Mouse (Mus musculus): ENCODE results near the gene Itpripl2. TPM values are rescaled to one million over a fixed set of nuclear protein-coding genes. Genes with fewer than 3 reads are reported as not detected.

The Itpripl2 gene
- 4.1 and 4.9 TPM in 2 replicates for polyA plus RNA-seq (2015; fragmentation: Nextera tagmentation; extraction: Ambion mirVana)

DNA sequence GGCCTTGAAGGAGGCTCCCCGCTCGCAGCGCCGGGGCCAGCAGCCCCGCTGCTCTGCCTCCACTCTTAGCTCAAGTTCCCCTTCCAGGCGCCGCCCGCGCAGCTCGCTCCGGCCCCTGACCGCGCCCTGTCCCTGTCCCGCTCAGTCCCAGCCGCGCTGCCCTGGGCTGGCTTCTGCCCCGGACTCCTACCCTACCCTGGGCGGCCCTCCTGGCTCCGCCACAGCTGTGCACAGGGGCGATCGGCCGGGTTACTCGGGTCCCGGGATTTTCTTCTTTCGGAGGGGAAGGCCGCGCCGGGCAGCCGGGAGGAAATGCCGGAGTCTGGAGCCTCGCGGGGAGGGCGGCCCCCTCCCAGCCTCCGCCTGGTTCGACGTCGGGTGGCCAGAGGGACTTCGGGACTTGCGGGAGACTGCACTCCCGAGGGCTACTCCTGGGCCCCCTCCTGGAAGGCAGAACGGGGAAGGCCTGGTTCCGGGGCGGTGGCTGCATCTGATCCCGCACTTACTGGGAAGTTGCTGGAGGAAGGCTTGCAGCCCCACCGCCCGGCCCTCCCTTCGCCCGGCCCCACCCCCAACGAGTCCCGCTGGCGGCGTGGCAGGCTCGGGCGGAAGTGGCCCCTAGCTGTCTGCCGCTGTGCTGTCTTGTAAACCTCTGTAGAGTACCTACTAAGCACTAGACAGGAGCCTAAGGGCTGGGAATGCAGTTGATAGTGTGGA, at the start of gene Itpripl2:
TSS of gene Itpripl2 (minus strand) at position 545 of the 717 bp plus-strand sequence.
- peak within 1 kb of the TSS; percentile 72 for H3K27ac ChIP-seq (ENCODE audit: low read length)
- under 1% methylated on average over 55 of the region's 55 CpGs for WGBS
- peak within 1 kb of the TSS; percentile 82 for H3K9ac ChIP-seq (ENCODE audit: low read length)
- H3K9me3 ChIP-seq (replicated peaks; ENCODE audit: control insufficient read depth, low read length), result no peaks in the 10 kb centered on the region
- peaks cover 23% of the 10 kb centered on the region for H3K4me1 ChIP-seq (ENCODE audit: control insufficient read depth, insufficient read depth, low read length)
- H3K4me2 ChIP-seq (ENCODE audit: low read depth, low read length), result peak within 1 kb of the TSS; percentile 67
- peak within 1 kb of the TSS; percentile 58 for H3K4me3 ChIP-seq (ENCODE audit: low read length)
- H3K36me3 ChIP-seq (ENCODE audit: control insufficient read depth, insufficient read depth), result no peaks in the 10 kb centered on the region
- ATAC-seq (replicated peaks; ENCODE audit: extremely low read depth, insufficient read depth, low FRiP score), result peak; percentile 73
- H3K27me3 ChIP-seq (ENCODE audit: control insufficient read depth, insufficient read depth, low read length), result peaks cover 15% of the 10 kb centered on the region

DNA sequence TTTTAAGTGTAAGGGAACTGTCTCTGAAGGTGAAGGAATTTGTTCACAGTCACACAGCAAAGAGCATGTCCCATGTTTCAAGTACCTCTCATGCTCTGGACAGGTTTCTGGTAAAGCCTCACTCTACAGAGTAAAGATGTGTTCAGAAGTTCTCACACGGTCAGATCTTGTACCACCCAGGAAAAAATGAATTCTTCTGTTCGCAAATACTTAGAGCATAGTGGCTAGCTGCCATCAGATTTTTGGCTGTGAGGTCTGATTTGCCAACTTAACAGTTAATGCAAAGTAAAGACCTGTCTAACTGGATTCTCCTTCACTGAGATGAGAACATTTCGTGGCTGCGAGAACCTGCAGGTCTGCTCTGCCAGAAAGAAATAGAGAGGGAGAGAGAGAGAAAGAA, 43.3 kb upstream of the Itpripl2 start:
- WGBS, result 71% methylated on average over 4 of the region's 4 CpGs
- H3K4me2 ChIP-seq (ENCODE audit: low read depth, low read length), result no peak overlapping the region
- H3K4me3 ChIP-seq (ENCODE audit: low read length), result no peak overlapping the region

DNA sequence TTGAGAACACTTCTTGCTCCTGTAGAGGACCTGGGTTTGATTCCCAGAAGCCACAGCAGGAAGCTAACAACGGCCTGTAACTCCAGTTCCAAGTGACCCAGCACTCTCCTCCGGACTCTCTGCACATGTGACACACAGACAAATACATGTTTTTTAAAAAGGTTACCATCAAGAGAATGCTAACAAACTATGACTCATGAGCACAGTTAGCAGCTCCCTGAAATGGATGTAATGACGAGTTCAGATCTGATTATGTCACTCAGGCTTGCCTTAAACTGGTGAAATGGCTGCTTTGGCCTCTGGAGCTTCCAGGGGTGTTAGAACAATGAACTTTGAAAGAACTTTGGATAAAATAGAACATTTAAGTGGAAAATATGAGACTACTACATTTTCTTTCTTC, 42.6 kb upstream of the Itpripl2 start:
- Histone ChIP-seq H3K27ac (ENCODE audit: low read length) (no peak overlapping the region), H3K4me1 (ENCODE audit: control insufficient read depth, insufficient read depth, low read length) (no peaks in the 10 kb centered on the region), H3K4me3 (ENCODE audit: low read length) (no peak overlapping the region), H3K36me3 (ENCODE audit: control insufficient read depth, insufficient read depth) (no peaks in the 10 kb centered on the region; the same call in 1 of the 2 replicates), H3K27me3 (ENCODE audit: control insufficient read depth, insufficient read depth, low read length) (no peaks in the 10 kb centered on the region), H3K9ac (ENCODE audit: low read length) (no peak overlapping the region), H3K9me3 (replicated peaks; ENCODE audit: control insufficient read depth, low read length) (no peaks in the 10 kb centered on the region), H3K4me2 (ENCODE audit: low read depth, low read length) (no peak overlapping the region)
- 68% methylated on average over 3 of the region's 3 CpGs for WGBS
- no peak for ATAC-seq (replicated peaks; ENCODE audit: extremely low read depth, insufficient read depth, low FRiP score)

More for the DNA sequence above, 43.3 kb upstream of the Itpripl2 start:
- no peaks in the 10 kb centered on the region for H3K36me3 ChIP-seq (ENCODE audit: control insufficient read depth, insufficient read depth)
- H3K9ac ChIP-seq (ENCODE audit: low read length), result no peak overlapping the region
- no peaks in the 10 kb centered on the region for H3K9me3 ChIP-seq (replicated peaks; ENCODE audit: control insufficient read depth, low read length)
- H3K27me3 ChIP-seq (ENCODE audit: control insufficient read depth, insufficient read depth, low read length), result no peaks in the 10 kb centered on the region
- ATAC-seq (replicated peaks; ENCODE audit: extremely low read depth, insufficient read depth, low FRiP score), result no peak
- no peak overlapping the region for H3K27ac ChIP-seq (ENCODE audit: low read length)
- H3K4me1 ChIP-seq (ENCODE audit: control insufficient read depth, insufficient read depth, low read length), result no peaks in the 10 kb centered on the region

DNA sequence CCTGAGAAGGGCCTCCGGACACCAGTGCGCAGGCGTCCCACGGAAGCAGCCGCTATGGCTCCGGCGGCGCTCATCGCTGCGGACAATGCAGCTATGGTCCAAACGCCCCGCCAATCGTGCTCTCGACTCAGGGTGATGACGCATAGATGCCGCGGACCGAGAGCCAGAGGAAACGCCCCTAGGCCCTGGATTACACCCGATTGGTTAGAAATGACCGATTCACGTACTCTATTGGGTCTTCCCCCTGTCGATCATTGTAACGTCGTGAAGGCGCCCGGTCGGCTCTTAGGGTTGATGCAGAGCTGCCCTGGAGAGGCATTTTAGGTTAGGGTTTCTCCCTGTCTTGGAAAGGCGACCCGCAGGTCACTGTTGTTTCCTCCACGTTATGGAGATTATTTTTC, 41.4 kb upstream of the Itpripl2 start, which contains the start of gene Coq7:
TSS of gene Coq7 (minus strand) at position 179 of the 401 bp plus-strand sequence.
- H3K4me2 ChIP-seq (ENCODE audit: low read depth, low read length), result peak within 1 kb of the TSS; percentile 67
- peak within 1 kb of the TSS; percentile 89 for H3K9ac ChIP-seq (ENCODE audit: low read length)
- ATAC-seq (replicated peaks; ENCODE audit: extremely low read depth, insufficient read depth, low FRiP score), result peak; percentile 100

DNA sequence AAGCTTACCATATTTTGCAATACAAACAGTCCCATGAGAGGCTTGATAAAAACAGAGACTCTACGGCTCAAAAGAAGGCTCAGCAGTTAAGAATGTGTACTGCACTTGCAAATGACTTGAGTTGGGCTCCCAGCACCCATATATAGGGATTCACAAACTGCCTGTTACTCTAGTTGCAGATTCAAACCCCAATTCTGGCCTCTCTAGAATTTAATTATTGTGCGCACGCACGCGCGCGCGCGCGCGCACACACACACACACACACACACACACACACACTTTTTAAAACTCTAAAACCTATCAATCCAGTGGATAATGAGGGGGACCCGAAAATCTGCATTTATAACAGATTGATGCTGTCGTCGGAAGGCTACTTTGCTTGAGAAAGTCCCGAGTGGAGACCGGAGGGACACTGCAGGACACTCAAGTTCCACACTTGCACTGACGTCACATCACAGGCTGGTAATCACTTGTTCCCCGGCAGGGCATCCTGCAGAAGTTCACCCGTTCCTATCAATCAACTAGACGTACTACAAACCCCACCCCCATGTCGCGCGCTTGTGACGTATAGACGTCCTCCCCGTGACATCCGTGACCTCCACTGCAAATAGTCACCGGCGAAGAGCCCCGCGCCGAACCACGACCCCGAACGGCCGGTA, 40.9 kb upstream of the Itpripl2 start:
- no peaks in the 10 kb centered on the region for H3K4me1 ChIP-seq (ENCODE audit: control insufficient read depth, insufficient read depth, low read length)
- H3K36me3 ChIP-seq (ENCODE audit: control insufficient read depth, insufficient read depth), result peaks cover 1% of the 10 kb centered on the region; the same call in 1 of the 2 replicates
- H3K4me2 ChIP-seq (ENCODE audit: low read depth, low read length), result peak overlapping the region; percentile 67
- no peaks in the 10 kb centered on the region for H3K27me3 ChIP-seq (ENCODE audit: control insufficient read depth, insufficient read depth, low read length)
- no peaks in the 10 kb centered on the region for H3K9me3 ChIP-seq (replicated peaks; ENCODE audit: control insufficient read depth, low read length)
- peak overlapping the region; percentile 73 for H3K4me3 ChIP-seq (ENCODE audit: low read length)
- H3K9ac ChIP-seq (ENCODE audit: low read length), result peak overlapping the region; percentile 89
- ATAC-seq (replicated peaks; ENCODE audit: extremely low read depth, insufficient read depth, low FRiP score), result peak; percentile 92
- peak overlapping the region; percentile 97 for H3K27ac ChIP-seq (ENCODE audit: low read length)
- under 1% methylated on average over 36 of the region's 36 CpGs for WGBS

More for the DNA sequence above, 41.4 kb upstream of the Itpripl2 start, which contains the start of gene Coq7:
- Histone ChIP-seq H3K9me3 (replicated peaks; ENCODE audit: control insufficient read depth, low read length) (no peaks in the 10 kb centered on the region), H3K4me3 (ENCODE audit: low read length) (peak within 1 kb of the TSS; percentile 73), H3K4me1 (ENCODE audit: control insufficient read depth, insufficient read depth, low read length) (no peaks in the 10 kb centered on the region), H3K36me3 (ENCODE audit: control insufficient read depth, insufficient read depth) (no peaks in the 10 kb centered on the region; the same call in 1 of the 2 replicates), H3K27ac (ENCODE audit: low read length) (peak within 1 kb of the TSS; percentile 97), H3K27me3 (ENCODE audit: control insufficient read depth, insufficient read depth, low read length) (no peaks in the 10 kb centered on the region)
- under 1% methylated on average over 31 of the region's 31 CpGs for WGBS

DNA sequence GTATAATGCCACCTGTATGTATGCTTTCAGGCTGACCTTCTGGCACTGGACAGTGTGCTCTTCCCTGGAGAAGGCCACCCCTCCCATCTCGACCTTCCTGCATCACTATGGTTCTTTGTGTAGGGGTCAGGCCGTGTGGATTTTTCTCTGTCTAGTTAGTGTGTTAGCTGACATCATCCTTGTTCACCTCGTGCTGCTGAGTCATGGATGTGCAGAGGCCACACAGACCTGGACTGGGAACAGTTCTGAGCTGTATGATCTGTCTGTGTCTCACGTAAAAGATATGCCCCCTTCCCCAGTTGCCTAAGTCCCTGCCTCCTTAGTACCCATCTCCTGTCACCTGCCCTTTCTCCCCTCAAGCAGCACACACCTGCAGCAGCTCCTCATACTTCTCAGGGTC, 35.2 kb upstream of the Itpripl2 start:
- ATAC-seq (replicated peaks; ENCODE audit: extremely low read depth, insufficient read depth, low FRiP score), result no peak
- peaks cover 19% of the 10 kb centered on the region for H3K36me3 ChIP-seq (ENCODE audit: control insufficient read depth, insufficient read depth)
- no peaks in the 10 kb centered on the region for H3K4me1 ChIP-seq (ENCODE audit: control insufficient read depth, insufficient read depth, low read length)
- H3K4me2 ChIP-seq (ENCODE audit: low read depth, low read length), result no peak overlapping the region
- H3K9me3 ChIP-seq (replicated peaks; ENCODE audit: control insufficient read depth, low read length), result no peaks in the 10 kb centered on the region
- H3K27me3 ChIP-seq (ENCODE audit: control insufficient read depth, insufficient read depth, low read length), result no peaks in the 10 kb centered on the region
- H3K27ac ChIP-seq (ENCODE audit: low read length), result no peak overlapping the region
- H3K9ac ChIP-seq (ENCODE audit: low read length), result no peak overlapping the region
- WGBS, result 81% methylated on average over 4 of the region's 4 CpGs
- no peak overlapping the region for H3K4me3 ChIP-seq (ENCODE audit: low read length)

DNA sequence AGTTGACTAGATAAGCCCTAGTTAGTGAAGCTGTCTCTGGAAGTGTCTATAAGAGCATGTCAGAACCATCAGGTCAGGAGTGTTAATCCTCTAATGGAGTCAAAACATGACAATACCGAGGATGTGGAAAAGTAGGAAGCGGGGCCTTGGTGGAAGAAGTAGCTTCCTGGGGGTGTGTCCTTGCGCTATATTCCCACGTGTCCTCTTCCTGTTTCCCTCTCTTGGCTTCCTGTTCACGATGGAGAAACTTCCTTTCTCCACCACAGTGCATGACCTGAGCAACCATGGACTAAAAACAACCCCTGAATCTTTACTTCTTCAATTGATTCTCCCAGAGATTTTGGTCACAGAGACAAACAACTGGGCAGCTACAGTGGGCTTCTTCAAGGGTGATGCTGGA, 30.3 kb upstream of the Itpripl2 start:
- 66% methylated on average over 5 of the region's 5 CpGs for WGBS
- no peak overlapping the region for H3K27ac ChIP-seq (ENCODE audit: low read length)

DNA sequence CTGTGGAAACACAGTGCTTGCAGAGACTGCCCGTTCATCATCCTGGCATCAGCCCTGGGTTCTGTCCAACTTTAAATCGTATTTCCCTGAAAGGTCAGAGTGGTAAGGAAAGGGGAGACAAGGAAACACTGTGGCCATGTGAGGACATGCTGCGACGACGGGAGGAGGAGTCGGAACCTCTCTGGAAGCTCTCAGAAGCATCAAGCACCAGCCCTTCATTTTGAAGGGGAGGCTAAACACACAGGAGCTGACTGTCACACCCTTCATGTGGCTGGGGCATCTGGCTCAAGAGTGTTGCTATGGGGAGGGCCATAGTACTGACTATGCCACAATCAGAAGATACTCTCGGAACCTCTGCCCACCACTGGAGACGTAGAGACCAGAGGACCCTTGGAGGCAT, 27.9 kb upstream of the Itpripl2 start:
- H3K27me3 ChIP-seq (ENCODE audit: control insufficient read depth, insufficient read depth, low read length), result no peaks in the 10 kb centered on the region
- no peak overlapping the region for H3K4me3 ChIP-seq (ENCODE audit: low read length)
- H3K27ac ChIP-seq (ENCODE audit: low read length), result no peak overlapping the region
- H3K4me2 ChIP-seq (ENCODE audit: low read depth, low read length), result no peak overlapping the region
- no peaks in the 10 kb centered on the region for H3K9me3 ChIP-seq (replicated peaks; ENCODE audit: control insufficient read depth, low read length)
- peaks cover 3% of the 10 kb centered on the region; the same call in 1 of the 2 replicates for H3K36me3 ChIP-seq (ENCODE audit: control insufficient read depth, insufficient read depth)
- ATAC-seq (replicated peaks; ENCODE audit: extremely low read depth, insufficient read depth, low FRiP score), result no peak
- no peak overlapping the region for H3K9ac ChIP-seq (ENCODE audit: low read length)
- WGBS, result 64% methylated on average over 8 of the region's 8 CpGs
- no peaks in the 10 kb centered on the region for H3K4me1 ChIP-seq (ENCODE audit: control insufficient read depth, insufficient read depth, low read length)

More for the DNA sequence above, 30.3 kb upstream of the Itpripl2 start:
- Histone ChIP-seq H3K36me3 (ENCODE audit: control insufficient read depth, insufficient read depth) (peaks cover 14% of the 10 kb centered on the region), H3K27me3 (ENCODE audit: control insufficient read depth, insufficient read depth, low read length) (no peaks in the 10 kb centered on the region), H3K4me3 (ENCODE audit: low read length) (no peak overlapping the region), H3K9me3 (replicated peaks; ENCODE audit: control insufficient read depth, low read length) (no peaks in the 10 kb centered on the region), H3K9ac (ENCODE audit: low read length) (no peak overlapping the region), H3K4me1 (ENCODE audit: control insufficient read depth, insufficient read depth, low read length) (no peaks in the 10 kb centered on the region), H3K4me2 (ENCODE audit: low read depth, low read length) (no peak overlapping the region)
- ATAC-seq (replicated peaks; ENCODE audit: extremely low read depth, insufficient read depth, low FRiP score), result no peak

DNA sequence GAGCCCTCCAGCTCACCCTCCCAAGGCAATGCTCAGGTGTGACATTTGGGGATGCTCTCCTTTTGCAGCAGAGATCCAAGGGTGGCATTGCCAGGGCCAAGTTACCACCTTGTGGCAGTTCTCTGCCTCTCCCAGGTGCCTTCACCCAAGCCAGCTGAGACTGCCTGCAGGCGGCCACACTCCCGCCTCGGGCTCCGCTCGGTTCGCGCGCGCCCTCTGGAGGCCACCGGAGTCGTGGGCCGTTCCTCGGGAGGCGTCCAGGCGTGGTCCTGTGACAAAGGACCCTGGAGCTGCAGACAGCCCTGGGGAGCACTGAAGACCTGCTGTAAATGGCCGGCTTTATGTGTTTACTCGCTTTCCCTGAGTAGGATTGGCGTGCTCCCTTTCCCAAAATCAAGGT, 26.9 kb upstream of the Itpripl2 start:
- H3K36me3 ChIP-seq (ENCODE audit: control insufficient read depth, insufficient read depth), result peaks cover 3% of the 10 kb centered on the region; the same call in 1 of the 2 replicates
- no peak overlapping the region for H3K4me3 ChIP-seq (ENCODE audit: low read length)
- ATAC-seq (replicated peaks; ENCODE audit: extremely low read depth, insufficient read depth, low FRiP score), result peak; percentile 53
- no peak overlapping the region for H3K9ac ChIP-seq (ENCODE audit: low read length)
- no peaks in the 10 kb centered on the region for H3K4me1 ChIP-seq (ENCODE audit: control insufficient read depth, insufficient read depth, low read length)
- 3% methylated on average over 18 of the region's 18 CpGs for WGBS
- H3K27me3 ChIP-seq (ENCODE audit: control insufficient read depth, insufficient read depth, low read length), result no peaks in the 10 kb centered on the region
- no peak overlapping the region for H3K27ac ChIP-seq (ENCODE audit: low read length)
- no peak overlapping the region for H3K4me2 ChIP-seq (ENCODE audit: low read depth, low read length)
- H3K9me3 ChIP-seq (replicated peaks; ENCODE audit: control insufficient read depth, low read length), result no peaks in the 10 kb centered on the region
